Mouse (Mus musculus) liver, embryonic 15.5 days (tissue): ENCODE measurements around the gene Prrc2b. TPM values are rescaled to one million over a fixed set of nuclear protein-coding genes. Genes with fewer than 3 reads are reported as not detected.

Experiments
- microRNA-seq: library from miRNA; unstranded; fragments of <30 nt; microRNA quantifications from one replicate; pipeline ENCODE4, GENCODE M21; 2016
- polyA plus RNA-seq: library from polyadenylated mRNA; unstranded; fragments of >200 nt; fragmentation: Nextera tagmentation; extraction: Ambion mirVana; gene quantifications from 2 replicates; pipeline ENCODE4 v1.2.1, GENCODE M21; 2015

Gene Prrc2b
- polyA plus RNA-seq, 1 experiment from 2014 or later, result 8.3 TPM

Small RNA genes within 50 kb of the gene (microRNA-seq; reads per million reads assigned to microRNA genes)
- not detected for gene Gm27805

Other genes starting within 250 kb of the Prrc2b start
- gene Aif1l, start 200.9 kb upstream of the Prrc2b start, polyA plus RNA-seq, result 1.2 and 1.5 TPM in 2 replicates
- gene Nup214, start 176.6 kb upstream of the Prrc2b start, polyA plus RNA-seq, result 40.5 and 44.7 TPM in 2 replicates
- 11.4 TPM in 2 replicates for gene Fam78a, start 66.2 kb upstream of the Prrc2b start, polyA plus RNA-seq
- 1.9 and 2.0 TPM in 2 replicates for gene Plpp7, start 55.6 kb upstream of the Prrc2b start, polyA plus RNA-seq
- gene Pomt1, start 85.5 kb downstream of the Prrc2b start, polyA plus RNA-seq, result 11.9 and 14.9 TPM in 2 replicates
- 24.9 and 33.4 TPM in 2 replicates for gene Uck1, start 109.1 kb downstream of the Prrc2b start, polyA plus RNA-seq
- 7.9 and 10.2 TPM in 2 replicates for gene Golga2, start 136.3 kb downstream of the Prrc2b start, polyA plus RNA-seq
- 156 and 158 TPM in 2 replicates for gene Swi5, start 137.0 kb downstream of the Prrc2b start, polyA plus RNA-seq
- gene Ciz1, start 201.2 kb downstream of the Prrc2b start, polyA plus RNA-seq, result 17.0 and 18.0 TPM in 2 replicates
- 0.44 and 0.50 TPM in 2 replicates for gene Dnm1, start 202.3 kb downstream of the Prrc2b start, polyA plus RNA-seq
- gene 1110008P14Rik, start 230.9 kb downstream of the Prrc2b start, polyA plus RNA-seq, result 25.0 and 29.0 TPM in 2 replicates
- 185 and 214 TPM in 2 replicates for gene Lcn2, start 237.2 kb downstream of the Prrc2b start, polyA plus RNA-seq
- gene Ptges2, start 244.8 kb downstream of the Prrc2b start, polyA plus RNA-seq, result 12.0 and 12.2 TPM in 2 replicates